Mouse (Mus musculus): ENCODE results near the gene Yeats4. TPM values are rescaled to one million over a fixed set of nuclear protein-coding genes. Genes with fewer than 3 reads are reported as not detected.
A peak's percentile ranks its signal among the peaks of the same experiment; 100 is the strongest.
"Not testable (repeated sequence)": the region's sequence is repeated elsewhere in the genome, so short reads cannot be mapped to it uniquely, and the experiment has no call there.

The Yeats4 gene
- total RNA-seq (2022) = 10 to 100 TPM; 42.5 to 47.6 (median 45.6) TPM

DNA sequence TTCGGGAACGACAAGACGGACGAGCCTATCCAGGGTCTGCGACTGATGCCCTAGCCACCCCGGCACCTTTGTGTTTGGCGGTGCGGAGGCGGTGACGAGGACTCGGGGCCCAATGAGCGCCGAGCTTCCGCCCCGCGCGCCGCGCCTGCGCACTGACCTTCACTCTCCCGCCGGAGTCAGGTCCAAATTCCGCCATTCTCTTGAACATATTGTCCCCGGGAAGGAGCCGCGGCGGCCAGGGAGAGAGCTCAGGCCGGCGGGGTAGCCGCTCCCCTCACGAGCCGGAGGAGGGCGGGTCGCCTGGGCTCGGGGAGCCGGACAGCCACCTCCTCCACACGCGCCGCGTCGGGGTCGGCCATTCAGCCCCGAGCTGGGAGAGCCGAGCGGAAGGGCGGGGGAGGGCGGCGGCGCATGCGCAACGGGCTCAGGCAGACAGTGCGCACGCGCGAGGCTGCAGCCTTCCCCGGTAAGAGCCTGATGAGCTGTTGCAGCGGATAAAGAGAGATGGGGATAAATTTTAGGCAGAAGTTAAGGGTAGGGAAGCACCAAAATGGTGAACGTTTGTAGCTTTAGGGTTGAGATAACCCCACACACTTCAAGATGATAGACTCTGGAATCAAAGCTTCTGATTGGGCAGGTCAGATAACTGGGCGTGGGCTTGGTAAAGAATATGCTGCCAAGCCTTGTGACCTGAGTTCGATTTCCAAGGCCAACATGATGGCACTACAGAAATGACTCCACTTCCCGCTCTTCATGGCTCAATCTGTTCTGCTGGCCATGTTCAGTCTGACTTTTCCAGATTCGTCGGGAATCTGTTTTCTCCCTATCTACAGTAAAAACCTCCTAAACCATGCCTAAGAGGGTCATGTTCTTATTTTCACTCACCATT lies at the start of gene Yeats4:
Yeats4 (minus strand) TSS at position 406 of the 889 bp plus-strand sequence.
- DNase-seq (ENCODE audit: low spot score in 2 of 2) = peak; percentile 92 to 98

- DNase-seq (ENCODE audit: low spot score in 2 of 2) = no peak
Measured at GRCm38 (mm10) chr10:117272023-117272422, 47.7 kb upstream of the Yeats4 start.

DNA sequence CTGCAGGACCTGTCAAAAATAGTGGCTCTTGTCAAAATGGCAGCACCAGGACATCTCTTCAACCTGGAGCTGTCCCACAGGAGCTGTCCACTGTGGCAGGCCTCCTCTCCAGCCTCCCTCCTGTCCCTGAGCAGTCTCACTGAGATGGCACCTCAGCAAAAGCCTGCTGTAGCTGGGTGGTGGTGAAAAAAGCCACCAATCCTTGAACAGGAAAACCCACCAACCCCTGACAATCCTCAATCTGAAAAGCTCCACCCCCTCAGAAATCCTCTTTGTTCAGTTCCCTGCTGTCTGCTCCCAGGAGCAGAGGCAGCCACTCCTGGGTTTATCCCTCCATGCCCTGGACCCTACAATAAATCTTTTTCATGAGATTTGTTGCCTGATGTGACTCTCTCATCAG lies 35.6 kb upstream of the Yeats4 start:
- DNase-seq (ENCODE audit: low spot score in 2 of 2) = no peak

GRCm38 (mm10) chr10:117238603-117239002 lies 14.3 kb upstream of the Yeats4 start, which contains the start of gene 9530003J23Rik:
Gene 9530003J23Rik (minus strand): TSS chr10:117238703.
- no peak for DNase-seq (ENCODE audit: low spot score in 2 of 2)

- DNase-seq (ENCODE audit: low spot score in 2 of 2) = no peak
Measured at GRCm38 (mm10) chr10:117235866-117236265, 11.6 kb upstream of the Yeats4 start.

GRCm38 (mm10) chr10:117234825-117235224 lies 10.5 kb upstream of the Yeats4 start:
- no peak for DNase-seq (ENCODE audit: low spot score in 2 of 2)

GRCm38 (mm10) chr10:117229826-117230225 lies 5.5 kb upstream of the Yeats4 start:
- DNase-seq (ENCODE audit: low spot score in 2 of 2) = no peak

DNA sequence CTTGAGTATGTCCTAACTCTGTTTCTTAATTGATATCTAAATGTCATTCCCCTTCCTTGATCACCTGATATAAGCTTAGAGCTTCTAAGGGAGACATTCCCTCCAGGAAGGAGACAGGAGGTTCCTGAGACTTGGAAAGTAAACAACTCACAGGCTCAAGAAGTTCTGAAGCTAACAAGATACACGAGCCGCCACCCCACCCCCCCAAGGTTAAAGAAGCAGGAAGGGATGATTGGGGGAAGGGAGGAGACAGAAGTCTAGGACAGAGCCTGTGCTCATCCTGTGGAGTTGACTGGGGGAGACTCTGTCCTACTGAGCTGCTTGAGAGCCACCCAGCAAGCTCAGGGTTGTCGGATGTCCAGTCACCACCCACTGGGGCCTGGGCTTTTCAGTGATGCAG lies 1.7 kb upstream of the Yeats4 start:
- DNase-seq (ENCODE audit: low spot score in 2 of 2) = no peak

GRCm38 (mm10) chr10:117225094-117225493 lies 787 bp upstream of the Yeats4 start:
- no peak for DNase-seq (ENCODE audit: low spot score in 2 of 2)

GRCm38 (mm10) chr10:117223758-117224101 lies 577 bp downstream of the Yeats4 start:
- DNase-seq (ENCODE audit: low spot score in 2 of 2) = no peak

GRCm38 (mm10) chr10:117222821-117223220 lies 1.5 kb downstream of the Yeats4 start:
- no peak for DNase-seq (ENCODE audit: low spot score in 2 of 2)

DNA sequence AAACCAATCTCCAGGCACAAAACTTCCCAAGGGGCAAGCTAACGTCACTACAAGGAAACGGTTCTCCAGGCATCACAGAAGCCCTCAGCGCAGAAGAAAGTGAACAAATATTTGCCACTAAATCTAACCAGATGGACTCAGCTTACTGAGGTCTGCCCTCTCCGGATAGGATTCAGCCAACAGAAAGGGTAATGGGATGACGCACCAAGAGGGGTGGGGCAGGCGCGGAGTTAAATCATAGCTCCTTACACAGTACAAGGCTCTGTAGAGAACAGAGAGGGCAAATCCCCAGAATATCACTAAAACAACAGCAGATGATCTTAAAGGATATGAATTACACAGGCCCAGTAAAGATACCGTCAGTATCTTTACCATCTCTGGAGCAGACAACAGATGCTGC lies 6.0 kb downstream of the Yeats4 start:
- no peak for DNase-seq (ENCODE audit: low spot score in 2 of 2)

DNA sequence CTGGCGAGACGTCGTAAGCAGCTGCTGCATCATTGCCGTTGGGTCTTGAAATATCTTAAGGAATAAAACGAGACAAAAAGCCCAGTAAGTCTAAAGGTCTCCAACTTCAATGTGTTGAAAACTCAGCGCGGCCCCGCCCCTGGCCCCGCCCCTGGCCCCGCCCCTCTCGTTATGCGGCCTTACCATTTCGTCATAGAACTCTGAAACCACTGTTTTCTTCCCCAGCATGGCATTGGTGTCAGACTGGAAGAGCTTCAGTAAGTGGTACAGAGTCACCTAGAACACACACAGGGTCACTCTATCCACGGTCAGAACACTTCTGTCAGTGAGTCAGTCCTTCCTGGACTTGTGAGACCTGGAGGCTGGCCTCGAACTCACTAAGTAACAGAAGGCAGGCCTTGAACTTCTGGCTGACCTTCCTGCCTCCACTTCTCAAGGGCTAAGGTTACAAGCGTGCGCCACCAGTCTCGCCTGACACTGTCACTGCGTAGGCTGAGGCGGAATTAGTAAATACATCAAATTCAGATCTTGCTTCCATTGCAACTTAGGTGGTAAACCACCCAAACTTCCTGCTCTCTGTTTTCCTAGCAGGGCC lies 7.0 kb downstream of the Yeats4 start:
- DNase-seq (ENCODE audit: low spot score in 2 of 2) = no peak

- no peak for DNase-seq (ENCODE audit: low spot score in 2 of 2)
Measured at GRCm38 (mm10) chr10:117216793-117217192, 7.5 kb downstream of the Yeats4 start.

DNA sequence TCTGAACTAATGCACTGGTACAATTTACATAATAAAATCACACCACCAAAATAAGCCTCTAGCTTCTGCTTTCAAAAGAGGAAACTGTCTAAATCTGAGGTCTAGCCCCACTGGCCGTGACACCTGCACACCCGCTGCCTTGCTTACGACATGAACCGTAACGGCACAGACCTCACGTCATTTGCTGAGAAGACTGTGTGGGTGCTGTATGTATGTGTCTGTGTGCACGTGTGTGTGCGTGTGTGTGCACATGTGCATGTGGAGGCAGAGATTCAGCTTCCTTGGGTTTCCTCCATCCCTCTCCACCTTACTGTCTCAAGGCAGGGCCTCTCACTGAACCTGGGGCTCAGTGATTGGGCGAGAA lies 8.2 kb downstream of the Yeats4 start:
- DNase-seq (ENCODE audit: low spot score in 2 of 2) = no peak

- DNase-seq (ENCODE audit: low spot score in 2 of 2) = no peak
Measured at GRCm38 (mm10) chr10:117215409-117216131, 8.7 kb downstream of the Yeats4 start.

DNA sequence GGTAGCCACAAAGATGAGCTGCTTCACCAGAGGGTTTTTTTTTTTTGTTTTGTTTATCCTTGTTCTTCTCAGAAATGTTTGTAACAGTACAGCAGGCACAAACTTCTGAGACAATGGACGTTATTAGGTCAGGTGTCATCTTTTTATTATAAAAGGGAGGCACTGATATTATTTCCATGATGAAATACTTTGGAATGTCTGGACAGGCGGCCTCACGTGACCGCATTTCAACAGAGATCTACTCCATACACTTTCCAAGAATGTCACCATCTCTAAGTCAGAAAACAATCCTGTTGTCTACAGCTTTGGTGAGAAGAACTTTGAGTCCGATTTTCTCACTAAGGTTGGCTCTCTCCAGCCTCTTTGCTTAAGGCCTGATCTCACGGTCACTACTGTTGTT lies 13.3 kb downstream of the Yeats4 start:
- no peak for DNase-seq (ENCODE audit: low spot score in 2 of 2)

DNA sequence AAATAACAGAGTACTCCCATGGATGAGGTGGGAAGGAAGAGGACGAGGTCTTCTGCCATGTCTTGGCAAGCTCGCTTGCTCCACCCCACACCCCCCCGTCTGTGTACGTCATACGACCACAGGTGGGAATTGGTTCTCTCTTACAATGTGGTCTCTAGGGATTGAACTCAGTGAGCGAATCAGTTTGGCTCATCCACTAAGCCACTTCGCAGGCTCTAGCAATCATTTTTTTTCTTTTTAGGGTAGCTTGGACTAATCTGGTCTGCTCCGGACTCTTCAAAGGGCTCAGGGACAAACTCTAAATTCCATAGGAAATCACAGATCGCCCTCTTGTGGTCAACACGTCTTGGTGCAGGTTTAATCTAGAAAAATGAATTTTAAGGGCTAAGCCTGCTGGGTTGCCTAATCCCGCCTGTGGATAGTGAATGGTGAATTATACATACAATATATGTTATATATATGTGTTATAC lies 14.8 kb downstream of the Yeats4 start:
- no peak for DNase-seq (ENCODE audit: low spot score in 2 of 2)

DNA sequence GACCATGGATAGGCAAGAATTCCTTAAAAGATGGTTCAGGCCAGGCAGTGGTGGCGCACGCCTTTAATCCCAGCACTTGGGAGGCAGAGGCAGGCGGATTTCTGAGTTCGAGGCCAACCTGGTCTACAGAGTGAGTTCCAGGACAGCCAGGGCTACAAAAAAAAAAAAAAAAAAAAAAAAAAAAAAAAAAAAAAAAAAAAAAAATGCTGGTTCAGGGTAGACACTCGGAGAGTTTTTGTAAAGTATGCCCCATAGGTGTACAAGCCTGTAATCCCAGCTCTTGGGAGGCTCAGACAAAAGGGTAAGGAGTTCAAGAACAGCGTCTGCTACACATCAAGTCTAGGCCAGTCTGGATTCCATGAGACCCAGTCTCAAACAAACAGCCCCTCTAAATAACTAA lies 15.5 kb downstream of the Yeats4 start:
- not testable (repeated sequence) for DNase-seq (ENCODE audit: low spot score in 2 of 2)

GRCm38 (mm10) chr10:117208221-117208620 lies 16.1 kb downstream of the Yeats4 start:
- no peak for DNase-seq (ENCODE audit: low spot score in 2 of 2)

DNA sequence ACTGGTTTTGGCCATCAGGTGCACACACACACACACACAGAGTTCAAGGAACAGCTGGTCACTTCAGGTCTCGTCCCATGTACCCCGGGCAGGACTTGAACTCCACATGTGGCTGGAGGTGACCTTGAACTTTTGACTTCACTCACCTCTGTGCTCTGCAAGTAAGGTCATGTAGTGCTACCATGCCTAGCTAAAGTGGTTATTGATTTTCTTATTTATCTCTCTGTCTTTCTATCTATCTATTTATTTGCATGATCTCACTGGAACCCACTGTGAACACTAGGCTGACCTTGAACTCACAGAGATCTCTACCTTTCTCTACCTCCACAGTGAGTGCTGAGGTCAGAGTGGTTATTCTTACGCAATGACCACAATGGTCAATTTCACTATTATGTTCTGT lies 18.2 kb downstream of the Yeats4 start:
- no peak for DNase-seq (ENCODE audit: low spot score in 2 of 2)

GRCm38 (mm10) chr10:117203558-117203981 lies 20.7 kb downstream of the Yeats4 start:
- DNase-seq (ENCODE audit: low spot score in 2 of 2) = no peak
